8 mouse cellular contexts compared by ENCODE assay signal in the genomic region with DNA sequence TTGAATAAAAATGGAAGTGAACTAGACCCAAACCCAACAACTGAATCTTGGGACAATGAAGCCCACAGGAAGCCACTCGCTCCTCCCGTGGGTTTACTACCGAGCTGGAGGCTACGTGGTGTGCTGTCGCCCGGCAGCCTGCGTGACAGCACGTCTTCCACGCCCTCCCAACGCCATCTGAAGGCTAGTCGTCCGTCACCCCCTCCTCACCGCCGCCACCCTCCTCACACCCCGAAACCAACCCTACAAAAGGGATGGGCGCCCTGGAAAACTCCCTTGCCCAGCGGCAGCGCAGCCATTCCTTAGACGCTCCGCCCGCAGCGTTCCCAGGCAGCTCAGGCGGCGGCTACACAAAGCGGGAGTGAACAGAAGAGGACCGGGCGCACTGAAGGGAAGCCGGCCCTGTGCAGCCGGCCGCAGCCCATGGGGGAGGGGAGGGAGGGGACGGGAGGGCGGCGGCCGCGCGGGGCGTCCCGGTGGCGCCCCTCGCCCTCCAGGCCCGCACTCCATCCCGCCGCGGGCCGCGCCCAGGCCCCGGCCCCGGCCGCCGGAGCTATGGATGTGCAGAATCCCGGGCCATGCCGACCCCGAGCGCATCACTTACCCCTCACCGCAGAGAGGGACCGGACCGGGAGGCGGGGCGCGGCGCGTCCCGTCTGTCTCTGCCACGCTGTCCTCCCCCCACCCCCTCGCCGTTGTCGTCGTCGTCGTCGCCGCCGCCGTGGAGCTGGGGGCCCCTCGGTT. TPM values are rescaled to one million over a fixed set of nuclear protein-coding genes. Genes with fewer than 3 reads are reported as not detected.
A peak's percentile ranks its signal among the peaks of the same experiment; 100 is the strongest.
DNase-seq lines count a peak whose midpoint lies in the region; ATAC-seq and TF ChIP-seq lines count a peak whose summit lies in the region.

No protein-coding gene starts in this region.

- WGBS in hindbrain, embryonic 12.5 days = under 1% methylated on average over 50 of the region's 75 CpGs
- under 1% methylated on average over 70 of the region's 75 CpGs for WGBS in macrophage (ENCODE audit: missing documents)

- H3K27me3 ChIP-seq in hindbrain, embryonic 12.5 days = no peaks in the 10 kb centered on the region

- peak; percentile 62 for ATAC-seq in hindbrain, embryonic 12.5 days (ENCODE audit: low FRiP score)

- H3K27ac ChIP-seq in hindbrain, embryonic 12.5 days = peak overlapping the region; percentile 100
- peak overlapping the region; percentile 94 for H3K27ac ChIP-seq in left cerebral cortex, adult 2 months
- peak overlapping the region; percentile 91 for H3K27ac ChIP-seq in macrophage

- no peak for TF ChIP-seq CTCF in left cerebral cortex, adult 2 months (IDR thresholded peaks at IDR 0.05)

- H3K4me1 ChIP-seq in hindbrain, embryonic 12.5 days = peaks cover 21% of the 10 kb centered on the region

- peak overlapping the region; percentile 76 for H3K4me2 ChIP-seq in hindbrain, embryonic 12.5 days (replicated peaks)

- no peaks in the 10 kb centered on the region for H3K9me3 ChIP-seq in hindbrain, embryonic 12.5 days (replicated peaks)

- H3K4me3 ChIP-seq in hindbrain, embryonic 12.5 days = peak overlapping the region; percentile 88
- peak overlapping the region; percentile 85 for H3K4me3 ChIP-seq in left cerebral cortex, adult 2 months
- peak overlapping the region; percentile 87 for H3K4me3 ChIP-seq in macrophage (ENCODE audit: inconsistent target)

- DNase-seq in NIH3T3 (ENCODE audit: low read depth) = peak; percentile 84
- peak; percentile 80 for DNase-seq in cerebellum, adult 9-11 months
- DNase-seq in frontal cortex, adult 2 months (ENCODE audit: extremely low spot score in 1 of 2, low spot score in 1 of 2) = peak; percentile 58 to 67
- DNase-seq in left cerebral cortex, adult 2 months (ENCODE audit: extremely low spot score in 1 of 2, low spot score in 2 of 2) = peak; percentile 68 to 71
- DNase-seq in retina, postnatal 7 days (ENCODE audit: low read depth, low spot score) = peak; percentile 57
- DNase-seq in thymus, postnatal 4 days = peak; percentile 68

- peak overlapping the region; percentile 98 for H3K9ac ChIP-seq in hindbrain, embryonic 12.5 days

- H3K79me2 ChIP-seq in macrophage (ENCODE audit: inconsistent target) = peaks cover 87% of the 10 kb centered on the region

- no peaks in the 10 kb centered on the region for H3K36me3 ChIP-seq in hindbrain, embryonic 12.5 days
- H3K36me3 ChIP-seq in macrophage (ENCODE audit: inconsistent target) = no peaks in the 10 kb centered on the region

- intact Hi-C loops in left cerebral cortex, adult 2 months (cut with DNase I) = no loop called here

RNA-seq across cellular contexts. Expression of gene Cep170, which starts 0.4 kb away (rescaled TPM):
- polyA plus RNA-seq in frontal cortex, adult 2 months (2012; rRNA removed) = 57.3 and 62.2 TPM in 2 replicates
- polyA plus RNA-seq in hindbrain, embryonic 12.5 days (2016; fragmentation: Nextera tagmentation; extraction: Ambion mirVana) = 103 and 118 TPM in 2 replicates
- total RNA-seq in left cerebral cortex, adult 2 months (2021) = 10 to 100 TPM; 92.1 to 95.3 TPM
- 100 to 1,000 TPM in 21 of 26 experiments, 10 to 100 TPM in 5; 50.2 to 314 (median 236) TPM for total RNA-seq in macrophage (2018; cell fraction: chromatin; rRNA removed)
- total RNA-seq in macrophage (2018; cell fraction: cytosol; rRNA removed) = 10 to 100 TPM; 26.3 to 74.1 (median 57.0) TPM
- 100 to 1,000 TPM in 22 of 26 experiments, 10 to 100 TPM in 4; 47.9 to 313 (median 152) TPM for total RNA-seq in macrophage (2018; cell fraction: nucleus; rRNA removed)
- polyA plus RNA-seq in macrophage (2018) = 31.7 to 45.2 TPM (median 34.6 TPM) in 3 replicates

RNA-seq across cellular contexts. Expression of gene Sdccag8, which starts 1.0 kb away (rescaled TPM):
- 21.3 and 21.8 TPM in 2 replicates for polyA plus RNA-seq in frontal cortex, adult 2 months (2012; rRNA removed)
- 24.1 and 24.8 TPM in 2 replicates for polyA plus RNA-seq in hindbrain, embryonic 12.5 days (2016; fragmentation: Nextera tagmentation; extraction: Ambion mirVana)
- 10 to 100 TPM; 17.6 TPM for total RNA-seq in left cerebral cortex, adult 2 months (2021)
- 100 to 1,000 TPM in 20 of 26 experiments, 10 to 100 TPM in 6; 19.6 to 230 (median 169) TPM for total RNA-seq in macrophage (2018; cell fraction: chromatin; rRNA removed)
- total RNA-seq in macrophage (2018; cell fraction: cytosol; rRNA removed) = 10 to 100 TPM; 12.2 to 27.5 (median 20.8) TPM
- 100 to 1,000 TPM in 2 of 26 experiments, 10 to 100 TPM in 24; 12.3 to 130 (median 61.5) TPM for total RNA-seq in macrophage (2018; cell fraction: nucleus; rRNA removed)
- 13.2 to 28.0 TPM (median 16.9 TPM) in 3 replicates for polyA plus RNA-seq in macrophage (2018)

Comparison
In these comparisons a context has a peak if more than half of its experiments do, and no peak if none do; other contexts are left out.
1. Peak in every context shown above with its lines: DNase-seq, ATAC-seq, H3K4me3 ChIP-seq and H3K27ac ChIP-seq.